Mouse (Mus musculus) bone marrow, adult 2 months (tissue): ENCODE measurements around the gene Tubgcp3.

Source experiments
- CTCF ChIP-seq: fragments of 200-500 bp; IDR thresholded peaks from 2 replicates; pipeline ENCODE4 v1.5.1; 2011; ENCODE audit warnings: low read length, control low read depth; ENCODE audit not compliant: control insufficient read depth, insufficient read depth
- POLR2A ChIP-seq: fragments of 200-500 bp; IDR thresholded peaks from 2 replicates; pipeline ENCODE4 v1.6.1; 2011; ENCODE audit warnings: low read depth, mild to moderate bottlenecking, control low read depth, low read length, borderline replicate concordance; ENCODE audit not compliant: control insufficient read depth

DNA sequence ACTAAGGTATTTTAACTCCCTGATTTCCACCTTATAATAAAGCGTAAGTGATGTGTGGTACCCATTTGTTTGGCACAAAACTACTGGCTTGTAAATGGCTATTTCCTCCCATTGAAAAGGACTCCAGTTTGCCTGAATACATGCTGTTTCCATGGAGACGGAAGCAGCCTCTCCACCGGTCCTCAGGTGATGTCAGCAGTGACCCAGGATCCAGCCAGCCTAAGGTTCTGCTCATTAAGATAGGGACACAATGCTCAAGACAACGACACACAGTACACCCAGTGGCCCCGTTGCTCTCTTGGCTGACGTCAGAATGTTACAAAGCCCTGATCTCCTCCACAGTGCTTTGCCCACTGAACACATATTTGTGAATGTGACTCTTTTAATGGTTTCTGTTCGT, 16.8 kb upstream of the Tubgcp3 start:
- TF ChIP-seq CTCF (no peak), POLR2A (no peak)
